Mouse (Mus musculus): ENCODE measurements around the gene Zfp69. TPM values are rescaled to one million over a fixed set of nuclear protein-coding genes. Genes with fewer than 3 reads are reported as not detected.
A peak's percentile ranks its signal among the peaks of the same experiment; 100 is the strongest.

The Zfp69 gene
- polyA plus RNA-seq, 1 experiment from 2014 or later = 1.7 TPM

- no peak for TF ChIP-seq CTCF (IDR thresholded peaks at IDR 0.05; ENCODE audit: low read depth)
- TF ChIP-seq EP300 (IDR thresholded peaks at IDR 0.05; ENCODE audit: low read depth) = no peak
- no peak overlapping the region for H3K27ac ChIP-seq (ENCODE audit: low read depth)
- DNase-seq (no peak), ATAC-seq (no peak)
- no peak overlapping the region for H3K9ac ChIP-seq (replicated peaks)
- H3K4me2 ChIP-seq (ENCODE audit: low read depth, low read length) = no peak overlapping the region
- no peak overlapping the region for H3K4me3 ChIP-seq (ENCODE audit: low read depth, low read length)
- peaks cover 50% of the 10 kb centered on the region for H3K36me3 ChIP-seq (replicated peaks; ENCODE audit: insufficient read depth, low read length)
- H3K9me3 ChIP-seq (ENCODE audit: low read length) = no peaks in the 10 kb centered on the region
- 89% methylated on average over 9 of the region's 9 CpGs for WGBS (ENCODE audit: insufficient replicate concordance)
- H3K4me1 ChIP-seq (ENCODE audit: insufficient read depth) = peaks cover 3% of the 10 kb centered on the region; the same call in 1 of the 2 replicates
- no peaks in the 10 kb centered on the region for H3K27me3 ChIP-seq (ENCODE audit: insufficient read depth, low read length)
These were observed 17.0 kb upstream of the Zfp69 start for GRCm38 (mm10) chr4:120968486-120968885.

GRCm38 (mm10) chr4:120955586-120955985 is 4.1 kb upstream of the Zfp69 start:
- Histone ChIP-seq H3K27ac (ENCODE audit: low read depth) (no peak overlapping the region), H3K4me1 (ENCODE audit: insufficient read depth) (peaks cover 13% of the 10 kb centered on the region), H3K4me2 (ENCODE audit: low read depth, low read length) (no peak overlapping the region), H3K36me3 (replicated peaks; ENCODE audit: insufficient read depth, low read length) (no peaks in the 10 kb centered on the region), H3K27me3 (ENCODE audit: insufficient read depth, low read length) (no peaks in the 10 kb centered on the region), H3K4me3 (ENCODE audit: low read depth, low read length) (no peak overlapping the region), H3K9ac (replicated peaks) (no peak overlapping the region), H3K9me3 (ENCODE audit: low read length) (no peaks in the 10 kb centered on the region)
- TF ChIP-seq CTCF (IDR thresholded peaks at IDR 0.05; ENCODE audit: low read depth) (no peak), EP300 (IDR thresholded peaks at IDR 0.05; ENCODE audit: low read depth) (no peak)
- 88% methylated on average over 1 of the region's 1 CpGs for WGBS (ENCODE audit: insufficient replicate concordance)
- DNase-seq (no peak), ATAC-seq (no peak)

GRCm38 (mm10) chr4:120953667-120954066 is 2.2 kb upstream of the Zfp69 start:
- 38% methylated on average over 1 of the region's 1 CpGs for WGBS (ENCODE audit: insufficient replicate concordance)
- Histone ChIP-seq H3K9me3 (ENCODE audit: low read length) (no peaks in the 10 kb centered on the region), H3K36me3 (replicated peaks; ENCODE audit: insufficient read depth, low read length) (no peaks in the 10 kb centered on the region), H3K4me3 (ENCODE audit: low read depth, low read length) (no peak overlapping the region), H3K4me1 (ENCODE audit: insufficient read depth) (peaks cover 15% of the 10 kb centered on the region), H3K27me3 (ENCODE audit: insufficient read depth, low read length) (no peaks in the 10 kb centered on the region), H3K27ac (ENCODE audit: low read depth) (no peak overlapping the region), H3K4me2 (ENCODE audit: low read depth, low read length) (no peak overlapping the region), H3K9ac (replicated peaks) (no peak overlapping the region)
- DNase-seq (no peak), ATAC-seq (no peak)
- no peak for TF ChIP-seq CTCF (IDR thresholded peaks at IDR 0.05; ENCODE audit: low read depth)
- no peak for TF ChIP-seq EP300 (IDR thresholded peaks at IDR 0.05; ENCODE audit: low read depth)

- Histone ChIP-seq H3K9ac (replicated peaks) (no peak overlapping the region), H3K4me2 (ENCODE audit: low read depth, low read length) (peak overlapping the region; percentile 98; the same call in 1 of the 2 replicates), H3K27ac (ENCODE audit: low read depth) (peak overlapping the region; percentile 84), H3K9me3 (ENCODE audit: low read length) (no peaks in the 10 kb centered on the region), H3K36me3 (replicated peaks; ENCODE audit: insufficient read depth, low read length) (no peaks in the 10 kb centered on the region), H3K4me3 (ENCODE audit: low read depth, low read length) (no peak overlapping the region), H3K27me3 (ENCODE audit: insufficient read depth, low read length) (no peaks in the 10 kb centered on the region), H3K4me1 (ENCODE audit: insufficient read depth) (peaks cover 15% of the 10 kb centered on the region)
- 40% methylated on average over 4 of the region's 4 CpGs for WGBS (ENCODE audit: insufficient replicate concordance)
- peak; percentile 50; the same call in 1 of the 2 replicates for TF ChIP-seq EP300 (IDR thresholded peaks at IDR 0.05; ENCODE audit: low read depth)
- TF ChIP-seq CTCF (IDR thresholded peaks at IDR 0.05; ENCODE audit: low read depth) = no peak
- no peak; the same call in 1 of the 2 replicates for ATAC-seq
- DNase-seq = peak; percentile 12
These were observed 1.5 kb upstream of the Zfp69 start for GRCm38 (mm10) chr4:120953038-120953437.

GRCm38 (mm10) chr4:120952163-120952562 is 664 bp upstream of the Zfp69 start:
- peak overlapping the region; percentile 79 for H3K4me3 ChIP-seq (ENCODE audit: low read depth, low read length)
- H3K9me3 ChIP-seq (ENCODE audit: low read length) = no peaks in the 10 kb centered on the region
- H3K27me3 ChIP-seq (ENCODE audit: insufficient read depth, low read length) = no peaks in the 10 kb centered on the region
- DNase-seq (peak; percentile 17), ATAC-seq (peak; percentile 7; the same call in 1 of the 2 replicates)
- H3K4me2 ChIP-seq (ENCODE audit: low read depth, low read length) = peak overlapping the region; percentile 98
- TF ChIP-seq EP300 (IDR thresholded peaks at IDR 0.05; ENCODE audit: low read depth) = no peak; the same call in 1 of the 2 replicates
- TF ChIP-seq CTCF (IDR thresholded peaks at IDR 0.05; ENCODE audit: low read depth) = no peak
- H3K36me3 ChIP-seq (replicated peaks; ENCODE audit: insufficient read depth, low read length) = 0 out of 2 replicates have a peak, but pooled peaks cover 2% of the 10 kb centered on the region
- peak overlapping the region; percentile 83 for H3K9ac ChIP-seq (replicated peaks)
- H3K27ac ChIP-seq (ENCODE audit: low read depth) = peak overlapping the region; percentile 84
- H3K4me1 ChIP-seq (ENCODE audit: insufficient read depth) = peaks cover 15% of the 10 kb centered on the region
- WGBS (ENCODE audit: insufficient replicate concordance) = 13% methylated on average over 6 of the region's 6 CpGs

- 0 out of 2 replicates have a peak, but pooled peaks cover 2% of the 10 kb centered on the region for H3K36me3 ChIP-seq (replicated peaks; ENCODE audit: insufficient read depth, low read length)
- DNase-seq (no peak), ATAC-seq (peak; percentile 5; the same call in 1 of the 2 replicates)
- peak overlapping the region; percentile 83 for H3K9ac ChIP-seq (replicated peaks)
- H3K4me3 ChIP-seq (ENCODE audit: low read depth, low read length) = peak overlapping the region; percentile 79
- H3K27me3 ChIP-seq (ENCODE audit: insufficient read depth, low read length) = no peaks in the 10 kb centered on the region
- H3K4me2 ChIP-seq (ENCODE audit: low read depth, low read length) = peak overlapping the region; percentile 98
- peak overlapping the region; percentile 84 for H3K27ac ChIP-seq (ENCODE audit: low read depth)
- TF ChIP-seq CTCF (IDR thresholded peaks at IDR 0.05; ENCODE audit: low read depth) = no peak
- no peak for TF ChIP-seq EP300 (IDR thresholded peaks at IDR 0.05; ENCODE audit: low read depth)
- no peaks in the 10 kb centered on the region for H3K9me3 ChIP-seq (ENCODE audit: low read length)
- peaks cover 15% of the 10 kb centered on the region for H3K4me1 ChIP-seq (ENCODE audit: insufficient read depth)
- 5% methylated on average over 20 of the region's 20 CpGs for WGBS (ENCODE audit: insufficient replicate concordance)
These were observed 604 bp downstream of the Zfp69 start for GRCm38 (mm10) chr4:120950763-120951427.
